Mouse (Mus musculus): Measurements from ENCODE around the gene Foxn3.

- TF ChIP-seq CTCF (IDR thresholded peaks at IDR 0.05; ENCODE audit: borderline replicate concordance, extremely low read depth, insufficient read depth, insufficient read length) (peak; percentile 67), POLR2A (IDR thresholded peaks at IDR 0.05; ENCODE audit: borderline replicate concordance, extremely low read depth, insufficient read depth, insufficient read length, poor library complexity, severe bottlenecking) (no peak)
Measured at GRCm38 (mm10) chr12:99150126-99150525, 413.3 kb downstream of the Foxn3 start.
